Mouse (Mus musculus): Measurements from ENCODE around the gene Pkn3.

DNA sequence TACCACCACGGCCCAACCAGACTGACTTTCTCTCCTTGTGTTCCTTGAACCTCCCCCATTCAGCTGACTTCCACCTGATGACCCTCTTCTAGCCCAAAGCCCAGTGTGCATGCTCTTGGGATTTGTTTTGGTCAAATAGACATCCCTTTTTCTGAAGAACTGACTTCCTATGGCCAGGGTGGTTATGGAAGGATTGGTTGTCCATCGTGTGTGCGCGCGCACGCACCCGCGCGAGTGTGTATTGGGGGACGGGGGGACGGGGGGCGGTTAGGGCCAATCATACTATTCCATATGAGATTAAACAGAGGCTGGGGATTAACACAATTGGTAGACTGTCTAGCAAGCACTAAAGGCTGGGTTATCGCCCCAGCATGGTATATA lies 16.7 kb downstream of the Pkn3 start:
- TF ChIP-seq EP300 (IDR thresholded peaks at IDR 0.05; ENCODE audit: low read depth) (no peak), CTCF (IDR thresholded peaks at IDR 0.05; ENCODE audit: low read depth) (no peak)

Measured in liver, embryonic 14.5 days (tissue).